Mouse (Mus musculus): ENCODE measurements around the gene Cotl1. TPM values are rescaled to one million over a fixed set of nuclear protein-coding genes. Genes with fewer than 3 reads are reported as not detected.

Cotl1 gene
- 33.3 TPM for polyA plus RNA-seq (2021)

- in situ Hi-C loops (cut with MboI; ENCODE audit: low pct_unique_long_range_greater_than_20kb), result loop anchor here (5.0 kb wide), 2 partner anchors 58 to 153 kb away; no protein-coding TSS in a partner anchor
- CTCF ChIA-PET, result interaction anchor here (2.1 kb wide), 1 partner anchor 62 kb away, joined by 12 read pairs; the partner anchor contains the start of gene Tldc1
- POLR2A ChIA-PET, result no interaction called here
- no peaks in the 10 kb centered on the region for H3K27me3 ChIP-seq
- no peak for TF ChIP-seq CTCF (IDR thresholded peaks at IDR 0.05)
- ATAC-seq, result peak; percentile 83
- peak; percentile 39 for DNase-seq (ENCODE audit: low read depth, low spot score)
These were observed at the start of gene Cotl1 for GRCm38 (mm10) chr8:119840275-119840808. TSS of gene Cotl1 (minus strand) at chr8:119840544.

GRCm38 (mm10) chr8:119888012-119888411, 47.7 kb upstream of the Cotl1 start:
- DNase-seq (ENCODE audit: low read depth, low spot score), result no peak
- CTCF ChIA-PET, result interaction anchor here (0.8 to 4.9 kb wide), 8 partner anchors 9 to 105 kb away, joined by 3 to 23 read pairs (median 4); no protein-coding TSS in a partner anchor
- ATAC-seq, result no peak

GRCm38 (mm10) chr8:119887130-119887529, 46.8 kb upstream of the Cotl1 start:
- TF ChIP-seq CTCF (IDR thresholded peaks at IDR 0.05), result peak; percentile 83
- no peaks in the 10 kb centered on the region for H3K27me3 ChIP-seq
- DNase-seq (ENCODE audit: low read depth, low spot score), result no peak
- CTCF ChIA-PET, result interaction anchor here (0.9 to 4.9 kb wide), 7 partner anchors 10 to 104 kb away, joined by 3 to 23 read pairs (median 5); no protein-coding TSS in a partner anchor
- no peak for ATAC-seq
- in situ Hi-C loops (cut with MboI; ENCODE audit: low pct_unique_long_range_greater_than_20kb), result no loop called here
- POLR2A ChIA-PET, result no interaction called here

More at GRCm38 (mm10) chr8:119888012-119888411, 47.7 kb upstream of the Cotl1 start:
- in situ Hi-C loops (cut with MboI; ENCODE audit: low pct_unique_long_range_greater_than_20kb), result no loop called here
- H3K27me3 ChIP-seq, result no peaks in the 10 kb centered on the region
- POLR2A ChIA-PET, result interaction anchor here (1.5 kb wide), 1 partner anchor 9 kb away, joined by 6 read pairs; no protein-coding TSS in a partner anchor
- no peak for TF ChIP-seq CTCF (IDR thresholded peaks at IDR 0.05)

GRCm38 (mm10) chr8:119885612-119886011, 45.3 kb upstream of the Cotl1 start:
- ChIA-PET CTCF (interaction anchor here (0.8 to 4.9 kb wide), 10 partner anchors 12 to 103 kb away, joined by 3 to 23 read pairs (median 4); no protein-coding TSS in a partner anchor), POLR2A (interaction anchor here (1.1 kb wide), 1 partner anchor 22 kb away, joined by 3 read pairs; no protein-coding TSS in a partner anchor)
- ATAC-seq, result peak; percentile 88
- TF ChIP-seq CTCF (IDR thresholded peaks at IDR 0.05), result no peak
- DNase-seq (ENCODE audit: low read depth, low spot score), result peak; percentile 90
- in situ Hi-C loops (cut with MboI; ENCODE audit: low pct_unique_long_range_greater_than_20kb), result no loop called here
- H3K27me3 ChIP-seq, result no peaks in the 10 kb centered on the region

- TF ChIP-seq CTCF (IDR thresholded peaks at IDR 0.05), result no peak
- ChIA-PET CTCF (interaction anchor here (1.5 kb wide), 1 partner anchor 18 kb away, joined by 3 read pairs; no protein-coding TSS in a partner anchor), POLR2A (interaction anchor here (0.6 kb wide), 1 partner anchor 24 kb away, joined by 3 read pairs; no protein-coding TSS in a partner anchor)
- in situ Hi-C loops (cut with MboI; ENCODE audit: low pct_unique_long_range_greater_than_20kb), result no loop called here
- no peak for DNase-seq (ENCODE audit: low read depth, low spot score)
- no peaks in the 10 kb centered on the region for H3K27me3 ChIP-seq
- no peak for ATAC-seq
These were observed 42.9 kb upstream of the Cotl1 start for GRCm38 (mm10) chr8:119883281-119883680.

- TF ChIP-seq CTCF (IDR thresholded peaks at IDR 0.05), result no peak
- DNase-seq (ENCODE audit: low read depth, low spot score) (no peak), ATAC-seq (no peak)
- in situ Hi-C loops (cut with MboI; ENCODE audit: low pct_unique_long_range_greater_than_20kb), result no loop called here
- POLR2A ChIA-PET, result no interaction called here
- H3K27me3 ChIP-seq, result no peaks in the 10 kb centered on the region
- CTCF ChIA-PET, result interaction anchor here (1.5 kb wide), 1 partner anchor 19 kb away, joined by 3 read pairs; no protein-coding TSS in a partner anchor
These were observed 41.6 kb upstream of the Cotl1 start for GRCm38 (mm10) chr8:119881917-119882316.

GRCm38 (mm10) chr8:119881301-119881700, 41.0 kb upstream of the Cotl1 start:
- ChIA-PET POLR2A (no interaction called here), CTCF (no interaction called here)
- ATAC-seq (no peak), DNase-seq (ENCODE audit: low read depth, low spot score) (no peak)
- TF ChIP-seq CTCF (IDR thresholded peaks at IDR 0.05), result no peak
- no peaks in the 10 kb centered on the region for H3K27me3 ChIP-seq
- in situ Hi-C loops (cut with MboI; ENCODE audit: low pct_unique_long_range_greater_than_20kb), result no loop called here

- in situ Hi-C loops (cut with MboI; ENCODE audit: low pct_unique_long_range_greater_than_20kb), result no loop called here
- ATAC-seq (no peak), DNase-seq (ENCODE audit: low read depth, low spot score) (no peak)
- POLR2A ChIA-PET, result no interaction called here
- no peaks in the 10 kb centered on the region for H3K27me3 ChIP-seq
- CTCF ChIA-PET, result no interaction called here
- TF ChIP-seq CTCF (IDR thresholded peaks at IDR 0.05), result no peak
These were observed 32.8 kb upstream of the Cotl1 start for GRCm38 (mm10) chr8:119873181-119873580.

GRCm38 (mm10) chr8:119869616-119870015, 29.3 kb upstream of the Cotl1 start:
- TF ChIP-seq CTCF (IDR thresholded peaks at IDR 0.05), result no peak
- H3K27me3 ChIP-seq, result no peaks in the 10 kb centered on the region
- POLR2A ChIA-PET, result no interaction called here
- CTCF ChIA-PET, result no interaction called here
- in situ Hi-C loops (cut with MboI; ENCODE audit: low pct_unique_long_range_greater_than_20kb), result no loop called here
- DNase-seq (ENCODE audit: low read depth, low spot score) (no peak), ATAC-seq (no peak)

- no peak for DNase-seq (ENCODE audit: low read depth, low spot score)
- POLR2A ChIA-PET, result interaction anchor here (0.7 to 1.5 kb wide), 4 partner anchors 23 to 65 kb away, joined by 3 to 6 read pairs (median 3); no protein-coding TSS in a partner anchor
- TF ChIP-seq CTCF (IDR thresholded peaks at IDR 0.05), result no peak
- CTCF ChIA-PET, result interaction anchor here (1.6 kb wide), 1 partner anchor 83 kb away, joined by 4 read pairs; no protein-coding TSS in a partner anchor
- peaks cover 5% of the 10 kb centered on the region for H3K27me3 ChIP-seq
- in situ Hi-C loops (cut with MboI; ENCODE audit: low pct_unique_long_range_greater_than_20kb), result no loop called here
- peak; percentile 27 for ATAC-seq
These were observed 22.4 kb upstream of the Cotl1 start for GRCm38 (mm10) chr8:119862749-119863148.

- H3K27me3 ChIP-seq, result peaks cover 6% of the 10 kb centered on the region
- CTCF ChIA-PET, result interaction anchor here (0.8 to 1.6 kb wide), 2 partner anchors 17 to 83 kb away, joined by 3 to 4 read pairs; no protein-coding TSS in a partner anchor
- DNase-seq (ENCODE audit: low read depth, low spot score) (no peak), ATAC-seq (peak; percentile 44)
- in situ Hi-C loops (cut with MboI; ENCODE audit: low pct_unique_long_range_greater_than_20kb), result no loop called here
- POLR2A ChIA-PET, result interaction anchor here (0.7 to 1.5 kb wide), 4 partner anchors 23 to 70 kb away, joined by 3 to 6 read pairs (median 3); no protein-coding TSS in a partner anchor
- TF ChIP-seq CTCF (IDR thresholded peaks at IDR 0.05), result no peak
These were observed 22.0 kb upstream of the Cotl1 start for GRCm38 (mm10) chr8:119862390-119862734.

Measured in Patski (cell line).